Mouse (Mus musculus) brain, embryonic 14.5 days (tissue): ENCODE results near the gene Zbtb39.

Experiments used
- CTCF ChIP-seq: fragments of 200-500 bp; IDR thresholded peaks from 2 replicates; pipeline ENCODE4 v1.5.1; 2012; ENCODE audit warnings: inconsistent platforms, mild to moderate bottlenecking, moderate library complexity, borderline replicate concordance; ENCODE audit not compliant: insufficient read depth, insufficient read length; ENCODE audit errors: extremely low read depth
- POLR2A ChIP-seq: fragments of 200-500 bp; IDR thresholded peaks from 2 replicates; pipeline ENCODE4 v1.6.1; 2012; ENCODE audit warnings: mild to moderate bottlenecking, inconsistent platforms, borderline replicate concordance; ENCODE audit not compliant: poor library complexity, insufficient read depth, insufficient read length, severe bottlenecking; ENCODE audit errors: extremely low read depth

- TF ChIP-seq CTCF (no peak), POLR2A (no peak)
These were observed 35.0 kb upstream of the Zbtb39 start for GRCm38 (mm10) chr10:127704293-127704692.
